Mouse (Mus musculus): ENCODE measurements around the gene Ptpra.

DNA sequence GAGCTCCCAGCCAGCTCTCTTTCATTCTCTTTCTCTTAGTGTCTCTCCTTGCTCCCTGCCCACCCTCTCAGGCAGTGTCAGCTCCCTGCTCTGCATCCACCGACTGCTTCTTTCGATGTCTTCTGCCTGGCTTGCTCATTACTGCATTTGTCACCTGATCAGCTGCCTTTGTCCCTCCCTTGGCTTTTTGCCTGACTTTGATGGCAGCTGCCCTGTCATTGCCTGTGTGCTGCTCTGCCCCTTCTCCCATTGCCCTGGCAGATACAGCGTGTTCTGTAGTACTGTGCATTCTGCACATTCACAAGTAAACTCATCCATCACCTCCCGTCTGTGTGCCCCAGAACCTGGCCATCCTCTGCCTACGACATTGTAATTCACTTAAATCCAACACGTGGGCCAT, 46.0 kb downstream of the Ptpra start:
- no peak for TF ChIP-seq POLR2A (IDR thresholded peaks at IDR 0.05; ENCODE audit: low read depth, low read length)
- no peak for TF ChIP-seq CTCF (IDR thresholded peaks at IDR 0.05; ENCODE audit: extremely low read depth, insufficient read depth, insufficient read length, insufficient replicate concordance)

Measured in spleen, adult 2 months (tissue).